Mouse (Mus musculus) testis, postnatal 14 days (tissue): ENCODE results near the gene Clptm1.

Experiments used
- DNase-seq: peaks from one replicate; pipeline ENCODE4 v3.0.0; 2021; ENCODE audit warnings: low spot score

Clptm1 gene

GRCm38 (mm10) chr7:19664455-19664954 lies 328 bp downstream of the Clptm1 start:
- DNase-seq, result no peak

- DNase-seq, result peak; percentile 37
Observed at GRCm38 (mm10) chr7:19663940-19664339, 893 bp downstream of the Clptm1 start.

GRCm38 (mm10) chr7:19652614-19653013 lies 12.2 kb downstream of the Clptm1 start:
- DNase-seq, result no peak

- DNase-seq, result no peak
Observed at GRCm38 (mm10) chr7:19651063-19651786, 13.6 kb downstream of the Clptm1 start.

GRCm38 (mm10) chr7:19641223-19641622 lies 23.6 kb downstream of the Clptm1 start:
- no peak for DNase-seq

DNA sequence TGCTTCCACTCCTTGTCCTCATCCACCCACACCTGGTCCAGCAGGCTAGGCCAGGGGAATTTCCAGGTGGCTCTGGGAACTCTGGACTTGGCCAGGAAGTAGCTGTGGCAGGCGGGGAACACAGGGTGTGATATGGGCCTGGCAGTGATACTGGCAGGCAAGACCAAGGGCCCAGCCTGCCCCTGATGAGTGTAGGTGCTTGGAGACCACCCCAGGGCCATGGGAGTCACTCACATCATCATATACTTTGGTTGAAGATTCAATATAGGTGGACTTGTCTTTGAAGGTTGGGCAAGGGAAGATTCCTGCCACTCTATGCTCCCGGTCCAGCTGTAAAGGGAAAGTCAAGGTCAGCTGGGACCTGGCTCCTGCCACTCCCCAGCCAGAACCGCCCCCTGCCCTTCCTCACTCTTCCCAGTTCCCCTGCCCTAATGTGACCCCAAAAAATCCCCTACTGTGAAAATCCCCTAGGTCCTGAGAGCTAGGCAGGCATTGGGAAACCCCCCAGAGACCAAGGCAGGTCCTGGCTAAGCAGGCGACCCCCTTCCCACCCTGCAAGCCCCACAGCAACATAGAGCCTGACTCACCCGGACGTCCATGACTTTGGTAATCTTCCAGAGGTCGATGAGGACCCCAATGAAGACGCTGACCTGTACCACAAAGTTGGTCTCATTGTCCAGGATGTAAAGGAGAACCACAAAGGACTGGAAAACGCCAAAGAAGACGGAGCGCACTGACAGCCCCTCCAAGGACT lies 29.6 kb downstream of the Clptm1 start:
- DNase-seq, result no peak

- peak; percentile 68 for DNase-seq
Observed at GRCm38 (mm10) chr7:19634591-19634990, 30.2 kb downstream of the Clptm1 start.

GRCm38 (mm10) chr7:19633855-19634254 lies 31.0 kb downstream of the Clptm1 start:
- no peak for DNase-seq

- no peak for DNase-seq
Observed at GRCm38 (mm10) chr7:19633197-19633596, 31.6 kb downstream of the Clptm1 start.

GRCm38 (mm10) chr7:19632720-19633119 lies 32.1 kb downstream of the Clptm1 start:
- no peak for DNase-seq

DNA sequence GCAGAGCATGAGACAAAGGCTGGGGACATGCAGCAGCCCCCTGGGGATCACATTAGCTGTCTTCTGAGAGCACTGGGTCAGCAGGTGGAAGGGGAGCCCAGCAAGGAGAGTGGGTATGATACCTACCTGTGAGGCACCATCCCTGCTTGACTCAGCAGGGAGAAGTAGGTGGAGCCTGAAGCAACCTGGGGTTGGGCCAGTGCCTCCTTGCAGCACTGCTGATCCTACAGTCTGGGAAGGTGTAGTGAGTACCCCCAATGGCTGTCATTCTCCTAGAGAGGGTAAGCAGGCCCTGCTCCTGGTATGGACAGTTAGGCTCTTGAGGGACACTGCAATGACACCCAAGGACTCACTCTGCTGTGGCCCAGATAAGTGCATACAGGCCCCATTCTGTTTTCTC lies 32.6 kb downstream of the Clptm1 start:
- DNase-seq, result no peak

DNA sequence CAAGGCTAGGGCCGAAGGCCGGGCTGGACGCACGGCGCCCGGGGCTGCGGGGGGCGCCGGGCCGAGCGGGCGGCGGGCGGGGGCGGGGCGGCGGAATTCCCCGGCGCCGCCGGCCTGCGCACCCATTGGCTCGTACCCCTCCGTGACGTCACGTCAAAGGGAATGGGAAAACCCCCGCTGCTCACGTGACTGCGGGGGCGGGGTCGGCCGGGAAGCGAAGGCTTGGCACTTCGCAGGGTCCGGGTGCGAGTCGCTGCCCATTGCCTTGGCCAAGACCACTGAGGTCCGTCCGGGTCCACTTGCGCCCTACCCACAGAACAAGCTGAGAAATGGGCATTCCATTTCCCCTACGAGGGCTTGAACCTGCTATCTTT lies 35.5 kb downstream of the Clptm1 start, which contains the start of gene Relb:
TSS of gene Relb (minus strand) at position 78 of the 374 bp plus-strand sequence.
- peak; percentile 93 for DNase-seq

GRCm38 (mm10) chr7:19628536-19629360 lies 36.1 kb downstream of the Clptm1 start:
- peak; percentile 97 for DNase-seq

- DNase-seq, result no peak
Observed at GRCm38 (mm10) chr7:19628192-19628535, 36.7 kb downstream of the Clptm1 start.

DNA sequence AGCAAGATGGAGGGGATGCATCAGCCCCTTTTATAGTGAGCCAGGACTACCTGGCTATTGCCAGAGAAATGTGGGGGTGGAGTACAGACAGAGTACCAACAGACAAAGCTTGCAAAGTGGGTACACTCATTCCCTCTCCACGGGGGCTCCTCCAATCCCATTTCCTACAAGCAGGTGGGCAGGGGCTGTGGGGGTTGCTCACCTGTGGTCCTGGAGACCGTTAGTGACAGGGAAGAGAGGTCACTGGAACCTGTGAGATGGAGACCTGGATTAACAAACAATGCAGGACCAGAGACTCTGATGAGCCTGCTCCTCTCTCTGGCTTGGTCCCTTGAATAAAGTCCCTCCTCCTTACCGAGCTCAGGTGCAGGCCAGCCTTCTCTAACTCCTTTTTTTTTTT lies 37.1 kb downstream of the Clptm1 start:
- no peak for DNase-seq

- no peak for DNase-seq
Observed at GRCm38 (mm10) chr7:19623433-19623832, 41.4 kb downstream of the Clptm1 start.

- DNase-seq, result no peak
Observed at GRCm38 (mm10) chr7:19622241-19622640, 42.6 kb downstream of the Clptm1 start.

- no peak for DNase-seq
Observed at GRCm38 (mm10) chr7:19620811-19621210, 44.0 kb downstream of the Clptm1 start.

GRCm38 (mm10) chr7:19619004-19619801 lies 45.6 kb downstream of the Clptm1 start:
- DNase-seq, result peak; percentile 58

- DNase-seq, result no peak
Observed at GRCm38 (mm10) chr7:19615036-19615577, 49.7 kb downstream of the Clptm1 start.

DNA sequence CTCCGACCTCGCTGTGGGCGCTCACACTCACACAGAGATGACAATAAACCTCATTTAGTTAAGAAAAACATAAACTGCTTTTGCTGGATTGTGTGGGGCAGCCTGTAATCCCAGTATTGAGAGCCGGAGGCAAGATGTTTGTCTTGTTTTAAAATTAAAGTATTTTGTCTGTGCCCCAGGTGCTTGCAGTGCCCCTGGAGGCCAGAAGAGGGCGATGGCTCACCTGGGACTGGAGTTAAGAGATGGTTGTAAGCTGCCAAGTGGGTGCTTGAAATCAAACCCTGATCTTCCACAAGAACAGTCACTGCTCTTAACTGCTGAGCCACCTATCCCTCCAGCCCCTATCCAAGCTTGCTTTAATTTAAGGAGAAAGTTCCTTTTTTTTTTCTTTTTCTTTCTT lies 53.9 kb downstream of the Clptm1 start:
- no peak for DNase-seq
